Mouse (Mus musculus): ENCODE measurements at regions not wholly inside any gene's neighbourhood (a gene's known extent, or its start where the extent isn't known, plus 50 kb on each side); places are given as distances from the start of the nearest gene placed in this dataset.

DNA sequence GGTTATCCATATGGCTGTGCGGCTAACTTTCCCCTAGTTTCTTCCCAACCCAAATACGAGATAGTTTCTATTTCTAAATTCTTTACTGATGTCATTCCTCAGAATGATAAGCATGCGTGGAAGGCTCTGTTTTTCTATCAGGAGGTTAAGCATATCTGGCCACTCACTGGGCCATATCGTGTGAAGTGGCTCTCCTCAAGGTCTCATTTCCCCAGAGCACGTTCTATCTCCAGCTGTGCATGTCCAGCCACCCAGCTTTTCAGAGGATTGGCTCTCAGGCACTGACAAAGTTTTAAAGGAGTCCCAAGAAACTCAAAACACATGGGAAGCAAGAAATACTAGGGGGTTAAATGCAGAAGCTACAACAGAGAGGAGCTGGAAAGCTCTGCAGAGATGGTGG is 205.8 kb downstream of the Gm10260 start:
- DNase-seq: no peak

DNA sequence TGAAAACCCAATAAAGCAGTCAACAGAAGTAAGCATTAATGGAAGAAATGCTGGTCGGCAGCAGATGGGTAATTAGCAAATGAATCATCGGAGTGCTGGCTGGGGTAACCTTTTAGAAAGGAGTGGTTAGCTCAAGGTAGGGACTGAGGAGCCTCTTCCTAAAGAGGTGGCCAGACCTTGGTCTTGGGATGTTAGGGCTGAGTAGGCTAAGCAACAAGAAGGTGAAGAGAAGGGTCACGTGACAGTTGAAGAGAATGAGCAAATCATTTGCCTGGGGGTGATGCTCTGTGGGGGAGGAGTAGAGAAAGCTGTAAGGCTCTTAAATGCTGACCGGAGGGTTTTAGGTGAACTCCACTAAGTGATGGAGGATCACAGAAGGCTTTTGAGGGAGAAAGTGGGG is 208.2 kb downstream of the Gm10260 start:
- no peak for DNase-seq

DNA sequence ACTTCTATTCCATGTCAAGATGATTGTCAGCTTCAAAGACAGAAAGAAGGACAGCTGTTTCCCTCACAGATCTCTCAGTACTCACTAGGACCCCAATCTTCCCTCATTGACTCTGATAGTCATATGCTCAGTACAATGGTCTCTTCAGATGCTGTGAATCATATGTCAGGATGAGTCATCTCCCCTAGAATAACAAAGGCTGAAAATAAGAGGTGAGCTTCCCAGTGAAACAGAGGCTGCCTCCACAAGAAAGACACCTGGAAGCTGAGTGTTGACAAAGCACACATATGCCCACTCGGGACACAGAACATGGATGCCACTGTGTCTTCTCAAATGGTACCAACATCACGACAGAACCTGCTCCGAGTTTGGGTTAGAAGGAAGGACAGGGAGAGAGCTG is 209.6 kb downstream of the Gm10260 start:
- DNase-seq: no peak

DNA sequence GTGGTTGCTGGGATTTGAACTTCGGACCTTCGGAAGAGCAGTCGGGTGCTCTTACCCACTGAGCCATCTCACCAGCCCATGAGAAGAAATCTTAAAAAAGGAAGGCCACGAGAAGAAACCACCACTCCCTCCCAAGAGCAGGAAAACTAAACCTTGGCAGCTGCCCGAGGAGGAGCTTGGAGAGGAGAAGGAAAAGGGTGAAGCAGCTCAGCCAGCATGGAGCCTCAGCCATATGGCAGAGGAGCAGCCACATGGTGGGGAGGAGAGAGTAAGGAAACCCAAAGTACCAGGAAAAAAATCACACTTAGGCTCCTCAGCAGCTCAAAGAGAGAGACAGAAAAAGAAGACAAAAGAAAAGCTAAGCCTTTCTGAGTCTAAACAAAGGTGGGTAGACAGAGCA is 210.3 kb downstream of the Gm10260 start:
- no peak for DNase-seq

DNA sequence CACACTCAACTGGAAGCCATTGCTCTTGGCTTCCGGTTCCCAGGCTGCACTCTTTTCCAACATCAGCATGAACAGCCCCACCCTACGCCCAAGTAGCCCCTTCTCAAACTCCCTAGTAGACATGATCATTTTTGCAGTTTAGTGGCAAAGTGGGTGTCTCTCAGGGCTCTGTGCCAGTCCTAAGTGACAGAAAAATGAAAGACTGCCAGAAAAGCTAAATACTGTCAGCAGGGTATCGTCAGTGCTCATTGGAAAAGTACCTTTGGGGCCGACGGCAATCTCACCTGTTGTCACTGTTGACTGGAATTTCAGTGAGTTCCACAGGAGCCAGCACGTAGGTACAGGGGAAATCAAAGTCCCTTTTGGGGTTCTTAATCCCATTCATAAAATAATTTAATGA is 211.0 kb downstream of the Gm10260 start:
- no peak for DNase-seq

DNA sequence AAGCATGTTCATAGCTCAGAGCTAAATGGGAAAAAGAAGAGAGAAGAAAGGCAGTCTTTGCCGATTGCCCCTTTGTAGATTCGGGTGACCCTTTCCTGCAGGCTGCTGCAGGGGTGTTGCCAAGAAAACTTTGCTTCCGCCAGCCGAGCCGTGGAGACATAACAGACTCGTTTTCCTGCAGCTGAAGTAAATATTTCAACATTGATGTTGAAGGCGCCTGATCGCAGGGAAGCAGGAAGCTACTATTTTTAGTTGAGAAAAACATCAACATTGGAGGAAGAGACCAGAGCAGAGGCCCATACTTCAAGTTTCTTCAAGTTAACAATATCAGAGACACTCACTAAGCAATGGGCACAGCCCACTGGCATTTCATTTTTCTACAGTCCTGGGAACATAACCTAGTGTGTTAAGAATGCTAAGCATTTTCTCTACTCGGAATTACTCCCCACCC is 211.9 kb downstream of the Gm10260 start:
- DNase-seq: peak; percentile 86

DNA sequence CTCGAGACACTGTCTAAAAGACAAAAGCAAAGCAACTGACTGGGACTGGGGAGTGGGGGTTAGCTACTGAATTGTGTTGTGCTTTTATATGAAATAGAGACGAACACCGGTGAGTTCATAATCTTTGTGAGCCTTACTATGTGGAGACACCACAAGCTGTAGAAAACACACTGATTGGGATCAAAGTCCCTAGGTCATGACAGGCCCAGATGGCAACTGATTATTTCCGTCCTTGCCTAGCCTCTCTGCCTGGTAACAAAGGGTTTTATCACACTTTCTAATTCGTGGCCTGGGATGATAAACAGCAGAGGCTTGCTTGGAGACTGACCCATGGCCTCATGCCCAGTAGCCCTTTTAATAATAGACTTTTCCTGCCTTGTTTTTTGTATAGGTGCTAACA is 213.5 kb downstream of the Gm10260 start:
- peak; percentile 47 for DNase-seq

DNA sequence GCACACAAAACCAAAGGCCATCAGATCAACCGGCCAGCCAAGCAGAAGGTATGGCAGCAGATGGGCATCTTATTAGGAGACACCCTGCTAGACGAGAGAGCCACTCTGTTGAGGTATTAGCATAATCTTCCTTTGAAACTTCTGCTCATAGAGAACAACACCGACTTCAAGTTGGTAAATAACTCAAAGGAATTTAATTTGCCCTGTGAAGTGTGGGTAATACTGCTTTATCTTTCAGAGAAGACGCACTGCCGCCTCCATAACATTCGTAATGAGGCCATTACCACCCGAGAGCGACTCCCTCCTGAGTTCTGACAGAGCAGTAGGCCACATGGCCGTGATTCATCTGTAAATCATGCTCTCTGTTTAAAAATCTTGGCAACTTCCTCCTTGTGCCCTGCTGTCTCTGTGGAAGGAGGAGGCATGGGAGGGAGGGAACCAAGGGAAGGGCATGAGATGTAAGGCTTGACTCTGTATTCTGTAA is 214.4 kb downstream of the Gm10260 start:
- peak; percentile 47 for DNase-seq

DNA sequence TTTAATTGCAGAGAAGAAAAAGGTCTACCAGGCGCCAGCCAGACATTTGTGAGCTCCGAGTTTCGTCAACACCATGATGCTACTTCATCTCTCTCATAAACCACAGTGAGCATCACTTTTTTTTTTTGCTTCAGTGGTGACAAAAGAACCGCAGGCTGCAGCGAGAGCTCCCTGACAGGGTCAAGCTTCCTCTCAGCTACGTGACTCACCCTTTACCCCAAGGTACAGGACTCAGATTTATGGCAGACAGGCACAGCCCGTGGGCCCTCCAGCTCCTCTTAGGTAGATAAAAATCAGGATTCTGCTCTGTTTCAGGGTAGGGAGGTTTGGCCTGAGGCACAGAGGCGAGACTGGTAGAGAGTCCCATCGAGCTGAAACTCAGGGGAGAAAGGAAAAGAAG is 220.7 kb downstream of the Gm10260 start:
- DNase-seq: no peak

DNA sequence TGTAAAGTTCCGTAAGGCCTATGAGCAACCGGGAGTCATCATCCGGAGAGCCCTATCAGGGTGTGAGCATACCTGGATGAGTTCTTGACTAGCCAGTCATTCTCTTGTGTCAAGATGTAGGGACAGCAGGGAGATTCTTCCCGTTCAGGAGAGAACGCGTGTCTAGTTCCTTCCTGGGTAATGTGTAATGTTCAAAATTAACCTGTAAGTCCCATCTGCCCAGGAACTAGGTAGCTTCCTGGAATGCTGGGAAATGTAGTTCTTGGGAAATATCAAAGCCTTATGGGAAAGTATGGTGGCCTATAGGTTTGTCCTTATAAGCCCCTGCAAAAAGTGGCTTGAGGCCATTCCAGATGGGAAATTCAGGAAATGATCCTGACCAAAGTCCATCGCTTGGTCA is 222.0 kb downstream of the Gm10260 start:
- DNase-seq: no peak

DNA sequence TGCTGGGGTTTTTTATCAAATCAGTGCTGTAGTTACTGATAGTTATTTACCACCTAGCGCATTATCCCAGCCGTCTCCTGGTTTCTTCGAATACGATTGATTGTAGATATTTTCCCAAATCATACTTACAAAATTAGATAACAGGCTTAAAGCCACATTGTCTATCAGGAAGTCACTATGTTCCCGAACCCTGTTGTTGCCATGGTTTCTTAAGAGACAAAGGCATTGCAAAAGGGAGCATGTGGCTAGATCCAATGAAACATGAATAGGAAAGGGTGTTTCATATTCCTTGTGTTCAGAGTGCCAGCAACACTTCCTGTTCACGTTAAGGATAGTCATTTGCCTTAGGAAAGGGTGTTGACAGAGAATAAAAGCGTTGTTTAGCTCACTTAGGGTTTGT is 222.7 kb downstream of the Gm10260 start:
- no peak for DNase-seq

DNA sequence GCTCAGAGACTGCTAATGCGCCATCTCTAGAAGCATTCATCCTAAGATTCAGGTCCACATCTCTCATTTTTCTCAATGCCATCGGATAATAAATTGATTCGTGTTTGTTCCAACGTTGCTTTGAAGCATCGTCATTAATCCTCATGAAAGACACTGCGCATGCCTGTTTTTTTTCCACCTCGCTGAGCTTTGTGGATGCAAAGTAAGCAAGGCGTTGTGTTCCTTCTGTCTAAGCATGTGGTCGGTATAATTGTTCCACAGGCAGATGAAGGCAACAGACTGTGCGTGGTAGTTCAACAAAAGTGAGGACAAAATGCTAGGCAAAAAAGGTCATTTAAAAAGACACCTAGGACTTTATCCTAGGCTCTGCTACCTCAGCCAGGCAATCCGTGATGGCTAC is 223.2 kb downstream of the Gm10260 start:
- DNase-seq: no peak

DNA sequence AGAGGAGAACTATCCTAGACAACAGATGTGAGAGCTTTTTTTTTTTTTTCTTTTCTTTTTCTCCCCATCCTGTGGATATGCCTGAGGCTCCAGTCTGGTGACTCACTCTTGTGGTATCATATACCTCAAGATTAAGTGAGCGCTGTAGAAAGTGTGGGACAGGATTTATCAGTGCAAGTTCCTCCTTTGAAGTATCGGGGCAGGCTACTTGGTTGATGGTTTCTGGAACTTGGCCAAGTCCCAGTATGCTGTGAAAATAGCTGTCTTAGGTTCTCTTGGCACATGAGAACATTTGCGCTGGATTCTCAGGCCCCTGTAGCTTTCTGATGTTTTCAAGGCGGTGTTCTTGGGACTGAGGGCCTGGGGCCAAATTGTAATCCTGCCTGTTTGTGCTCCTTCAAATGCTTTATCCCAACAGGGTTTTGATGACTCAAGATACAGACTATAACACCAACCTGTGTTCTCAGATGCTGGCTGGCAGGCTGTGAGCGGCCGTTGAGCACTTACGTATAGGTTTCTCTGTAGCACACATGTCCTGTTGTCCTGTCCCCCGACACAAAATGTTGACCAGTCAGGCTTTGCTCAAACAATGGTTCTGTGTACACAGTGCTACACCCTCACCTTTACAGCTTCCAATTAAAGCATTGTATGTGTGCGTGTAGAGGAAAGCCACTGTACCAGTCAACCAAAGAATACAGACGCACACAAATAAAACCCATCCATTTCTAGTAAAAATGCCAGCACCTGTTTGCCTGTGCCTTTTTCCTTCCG is 226.4 kb downstream of the Gm10260 start:
- peak; percentile 43 for DNase-seq

DNA sequence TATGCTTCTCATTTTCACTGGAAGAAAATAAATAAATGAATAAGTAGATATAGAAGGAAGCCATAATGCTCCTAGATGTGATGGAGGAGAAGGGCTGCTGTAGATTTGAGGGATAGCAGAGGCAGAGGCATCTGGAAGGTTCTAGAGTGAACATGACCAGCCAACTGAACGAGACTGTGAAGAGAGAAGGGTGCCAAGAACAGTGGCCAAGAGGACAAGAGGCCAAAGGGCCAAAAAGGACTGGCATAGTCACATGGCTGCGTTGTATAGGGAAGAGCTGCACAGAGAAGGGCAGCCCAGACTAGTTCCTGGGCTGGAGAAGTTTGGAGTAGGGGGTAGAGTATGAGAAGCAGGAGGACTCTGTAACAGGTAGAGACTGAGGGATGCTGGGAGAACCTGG is 229.3 kb downstream of the Gm10260 start:
- DNase-seq: no peak

DNA sequence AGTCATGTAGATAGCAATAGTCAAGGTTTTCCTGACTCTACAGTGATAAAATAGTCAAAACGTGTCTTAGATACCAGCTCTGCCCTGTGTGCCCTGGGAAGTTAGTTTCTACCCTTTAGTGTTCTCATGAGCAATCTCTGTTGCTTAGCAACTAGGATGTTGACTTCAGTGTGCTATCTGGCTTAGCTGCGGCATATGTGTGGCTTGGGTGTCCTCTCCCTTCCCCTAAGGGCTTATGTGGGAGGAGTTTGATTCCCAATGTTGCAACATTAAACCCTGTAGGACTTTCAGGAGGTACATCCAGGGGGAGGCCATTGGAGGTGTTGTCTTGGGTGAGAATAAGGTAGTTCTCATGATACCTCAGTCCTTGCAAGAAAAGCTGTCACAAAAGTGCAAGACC is 229.9 kb downstream of the Gm10260 start:
- peak; percentile 25 for DNase-seq

DNA sequence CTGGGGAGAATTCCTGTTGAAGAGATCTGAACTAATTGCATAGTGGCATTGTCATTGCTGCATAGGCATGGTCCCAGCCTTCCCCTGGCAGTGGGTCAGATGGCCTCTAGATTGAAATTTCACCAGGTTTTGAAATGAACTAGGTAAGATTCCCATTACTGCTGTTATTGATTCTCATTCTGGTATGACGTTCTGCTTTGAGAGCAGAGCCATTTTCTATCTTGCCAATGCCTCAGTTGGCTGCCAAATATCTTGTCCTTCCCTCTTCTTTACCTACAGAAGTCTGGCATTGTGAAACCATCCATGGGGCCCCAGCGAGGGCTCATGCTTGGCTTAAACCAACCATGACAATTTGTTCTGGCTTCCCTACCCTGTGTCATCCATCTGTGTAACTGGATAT is 232.5 kb downstream of the Gm10260 start:
- no peak for DNase-seq

DNA sequence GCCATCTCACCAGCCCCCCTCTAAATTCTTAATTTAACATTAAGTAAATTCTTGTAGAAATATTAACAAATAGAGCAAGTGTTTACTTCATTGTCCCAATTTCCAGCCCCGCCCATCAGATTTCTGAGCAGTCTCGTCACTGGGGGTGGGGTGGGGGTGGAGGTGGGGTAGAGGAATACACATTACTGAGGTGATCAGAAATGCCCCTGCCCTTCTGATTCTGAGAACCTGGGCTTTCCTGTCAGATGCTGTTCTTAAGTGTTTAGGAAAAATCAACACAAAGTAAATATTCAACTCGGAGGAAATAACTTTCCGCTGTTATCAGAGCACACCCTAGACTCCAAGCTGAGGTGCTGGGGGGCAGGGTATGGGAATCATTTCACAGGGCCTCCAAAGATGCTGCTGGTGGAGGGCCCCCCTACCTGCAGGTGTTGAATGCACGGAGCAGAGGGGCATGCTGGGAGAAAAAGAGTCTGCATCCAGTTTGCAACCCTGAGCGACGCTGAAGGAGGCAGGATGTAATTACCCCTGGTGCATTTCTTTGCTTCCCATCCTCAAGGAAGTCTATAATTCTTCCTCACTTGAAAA is 235.5 kb downstream of the Gm10260 start:
- DNase-seq: no peak

DNA sequence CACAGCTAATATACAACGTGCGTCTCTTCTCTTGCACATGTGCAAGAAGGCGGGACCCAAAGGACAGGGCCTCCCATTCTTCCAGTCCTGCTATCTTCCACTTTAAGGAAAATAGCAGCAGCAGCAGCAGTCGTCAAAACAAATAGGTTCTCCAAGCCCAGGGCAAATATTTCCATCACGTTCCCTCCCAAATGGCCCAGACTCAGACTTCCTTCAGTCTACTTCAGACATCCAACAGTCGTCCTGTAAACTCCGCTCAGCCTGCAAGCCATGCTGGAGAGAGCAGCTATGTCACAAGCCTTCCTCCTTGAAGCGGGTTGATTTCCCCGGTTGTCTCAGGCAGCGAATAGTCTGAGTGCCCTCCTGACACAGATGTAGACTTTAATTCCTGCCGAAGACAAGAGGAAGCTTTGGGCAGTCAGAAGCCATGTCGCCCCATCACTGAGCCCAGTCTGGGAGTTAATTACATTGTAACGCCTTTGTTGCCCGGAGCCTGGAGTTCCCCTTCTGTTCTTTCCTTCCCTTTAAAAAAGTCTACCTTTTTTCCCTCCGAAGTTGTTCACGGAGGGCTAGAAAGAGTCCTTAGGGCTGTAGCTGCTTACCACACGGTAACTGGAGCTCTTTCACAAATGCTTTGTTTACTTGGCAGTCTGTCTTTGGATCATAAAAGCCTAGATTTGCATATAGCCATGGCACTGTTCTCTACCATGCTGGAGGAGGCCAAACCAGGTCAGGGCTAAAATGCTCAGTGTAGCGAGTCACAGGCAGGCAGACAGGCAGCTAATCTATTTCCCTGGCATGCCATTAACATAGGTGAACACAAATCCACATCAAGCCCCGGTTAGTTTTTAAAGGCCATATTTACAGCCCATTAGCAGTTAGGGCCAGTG is 236.7 kb downstream of the Gm10260 start:
- DNase-seq: no peak

DNA sequence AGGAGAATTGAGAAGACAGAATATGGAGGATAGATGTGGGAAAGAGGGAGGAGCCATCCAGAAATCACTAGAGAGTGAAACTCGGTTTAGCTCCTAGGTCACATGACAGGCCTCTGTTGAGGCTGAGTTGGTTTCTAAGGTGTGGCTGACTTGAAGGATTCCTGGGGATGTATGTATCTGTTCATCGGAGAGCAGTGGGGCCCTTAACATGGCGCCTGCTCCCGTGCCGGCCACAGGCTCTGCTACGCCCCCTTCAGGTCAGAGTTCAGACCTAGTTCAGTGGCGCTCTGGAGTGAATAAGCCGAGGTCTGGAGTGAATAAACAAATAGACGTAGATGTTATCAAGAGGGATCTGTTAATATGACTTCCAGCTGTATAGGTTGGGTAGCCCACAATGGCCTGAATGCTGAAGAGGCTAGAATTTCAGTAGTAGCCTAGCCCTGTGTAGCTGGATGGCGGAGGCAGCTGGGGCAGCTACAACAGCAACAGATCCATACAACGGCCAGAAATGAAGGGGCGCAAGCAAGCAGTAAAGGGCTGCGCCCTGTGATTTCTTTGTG is 239.4 kb downstream of the Gm10260 start:
- DNase-seq: no peak

DNA sequence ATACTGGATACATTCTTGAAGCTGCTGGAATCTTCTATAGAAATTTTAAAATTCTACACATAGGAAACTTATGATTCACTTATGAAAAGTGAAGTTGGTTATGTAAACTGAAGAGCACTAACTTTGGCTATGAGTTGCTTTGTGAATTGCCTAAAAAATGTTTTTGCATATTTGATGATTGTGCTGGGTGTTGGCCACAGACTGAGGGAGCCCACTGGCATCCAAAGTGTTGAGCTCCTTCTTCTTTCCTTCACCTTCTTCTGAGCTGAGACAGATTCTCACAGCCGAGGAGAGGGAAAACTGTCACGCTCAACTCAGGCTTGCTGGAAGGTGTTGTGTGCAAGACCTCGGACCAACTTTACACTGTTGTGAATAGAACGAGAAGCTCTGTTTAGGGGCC is 243.7 kb downstream of the Gm10260 start:
- no peak for DNase-seq

DNA sequence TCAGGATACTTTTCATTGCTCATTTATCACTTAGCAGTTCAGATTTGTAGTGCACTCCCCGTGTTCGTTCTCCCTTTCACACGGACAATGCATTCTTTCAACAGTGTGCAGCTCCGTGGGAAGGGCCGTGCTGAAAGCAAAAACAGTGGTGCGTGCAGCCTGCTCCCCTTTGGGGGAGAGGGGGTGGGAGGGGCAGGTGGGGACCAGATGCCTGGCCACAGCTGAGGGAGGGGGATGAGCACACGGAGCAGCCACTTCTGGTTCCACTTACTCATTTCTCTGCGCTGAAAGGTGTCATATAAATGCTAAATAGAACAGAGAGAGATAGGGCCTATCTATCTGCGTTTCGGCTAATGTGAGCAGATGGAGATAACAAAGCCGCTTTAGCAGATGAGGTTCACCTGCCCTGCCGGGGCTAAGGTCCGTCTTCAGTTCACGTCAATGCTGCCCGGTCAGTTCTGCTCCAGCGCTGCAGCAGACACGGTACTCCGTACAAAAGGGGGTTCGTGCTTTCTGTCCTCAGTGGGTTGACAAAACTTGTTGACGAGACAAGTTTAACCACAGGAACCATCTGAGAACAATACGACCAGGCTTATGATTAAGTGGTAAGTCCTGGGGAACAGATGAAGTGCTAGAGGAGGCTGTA is 245.9 kb downstream of the Gm10260 start:
- DNase-seq: no peak

DNA sequence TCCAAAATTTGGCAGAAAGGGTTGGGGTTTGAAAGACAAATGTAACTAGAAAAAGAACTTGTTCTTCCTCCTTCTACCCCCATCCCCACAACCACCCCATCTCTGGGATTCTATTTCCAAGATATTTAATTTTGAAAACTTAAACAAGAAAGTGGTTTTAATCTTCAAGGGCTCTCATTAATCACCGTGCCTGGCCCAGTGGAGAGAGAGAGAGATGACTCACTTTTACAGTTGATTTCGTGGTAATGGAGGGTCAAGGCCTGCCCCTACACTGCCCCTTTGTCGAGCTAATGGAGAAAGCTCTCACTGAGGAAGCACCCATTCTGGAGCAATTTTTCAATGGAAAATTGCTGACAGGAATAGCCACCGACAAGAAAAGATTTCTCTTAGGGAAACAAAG is 247.9 kb downstream of the Gm10260 start:
- no peak for DNase-seq

Measured in lung, postnatal 36 days (tissue).